Mouse (Mus musculus) erythroblast, embryonic 14.5 days (primary cell): ENCODE results near the gene Cdc7.

Source experiments
- GATA1 ChIP-seq: IDR thresholded peaks from 2 replicates; pipeline ENCODE4 v1.6.1; 2012; ENCODE audit warnings: low read length, inconsistent platforms, mixed read lengths
- TAL1 ChIP-seq: IDR thresholded peaks from 3 replicates; pipeline ENCODE4 v1.6.1; 2012; ENCODE audit warnings: low read length, inconsistent platforms, mixed read lengths

GRCm38 (mm10) chr5:107019904-107020303 is 55.8 kb downstream of the Cdc7 start:
- TF ChIP-seq GATA1 = no peak
- TF ChIP-seq TAL1 = no peak
